Mouse (Mus musculus) liver, adult 2 months (tissue): ENCODE measurements around the gene Ect2l. TPM values are rescaled to one million over a fixed set of nuclear protein-coding genes. Genes with fewer than 3 reads are reported as not detected.

Experiments
- DNase-seq: peaks from one replicate; pipeline ENCODE4 v3.0.0-alpha.2; 2011; ENCODE audit warnings: low read depth, low spot score; ENCODE audit errors: extremely low read depth
- H3K27ac ChIP-seq: fragments of 200-500 bp; replicated peaks from 2 replicates; pipeline ENCODE4 v1.5.1; 2012; ENCODE audit warnings: low read depth, mild to moderate bottlenecking, control low read depth, inconsistent platforms, low read length; ENCODE audit not compliant: insufficient read depth
- H3K27me3 ChIP-seq: fragments of 200-500 bp; 2 replicates; pipeline ENCODE4 v1.6.1; 2012; ENCODE audit warnings: mild to moderate bottlenecking, moderate library complexity, low read length, inconsistent platforms; ENCODE audit not compliant: control insufficient read depth, insufficient read depth
- H3K36me3 ChIP-seq: fragments of 200-500 bp; 2 replicates; pipeline ENCODE4 v1.6.1; 2012; ENCODE audit warnings: low read length, inconsistent platforms; ENCODE audit not compliant: control insufficient read depth, insufficient read depth
- H3K4me1 ChIP-seq: fragments of 200-500 bp; 2 replicates; pipeline ENCODE4 v1.6.1; 2011; ENCODE audit warnings: low read length; ENCODE audit not compliant: control insufficient read depth, insufficient read depth
- H3K4me3 ChIP-seq: fragments of 200-500 bp; 2 replicates; pipeline ENCODE4 v1.5.1; 2011; ENCODE audit warnings: low read depth, mild to moderate bottlenecking, control low read depth, low read length, moderate library complexity; ENCODE audit not compliant: insufficient read depth
- H3K79me2 ChIP-seq: fragments of 200-500 bp; 2 replicates; pipeline ENCODE4 v1.6.1; 2012; ENCODE audit warnings: inconsistent platforms, mild to moderate bottlenecking, low read length, moderate library complexity; ENCODE audit not compliant: control insufficient read depth, insufficient read depth
- H3K9ac ChIP-seq: fragments of 200-500 bp; 2 replicates; pipeline ENCODE4 v1.6.1; 2012; ENCODE audit warnings: low read depth, mild to moderate bottlenecking, control low read depth, inconsistent platforms, low read length
- CTCF ChIP-seq: fragments of 200-500 bp; IDR thresholded peaks from 2 replicates; pipeline ENCODE4 v1.5.1; 2011; ENCODE audit warnings: low read depth, low read length, control low read depth
- POLR2A ChIP-seq: fragments of 200-500 bp; IDR thresholded peaks from 2 replicates; pipeline ENCODE4 v1.6.1; 2011; ENCODE audit warnings: low read length, control low read depth; ENCODE audit not compliant: insufficient read depth; ENCODE audit errors: extremely low read depth
- WGBS: fragments of 180-500 bp; shearing (Covaris S2); methylation state at CpG from one replicate; pipeline ENCODE4 v1.1.7; 2018; 5-methylcytosine and 5-hydroxymethylcytosine counted together
- polyA plus RNA-seq: library from polyadenylated mRNA; depleted of rRNA; stranded (reverse); fragments of >200 nt; gene quantifications from 2 replicates; pipeline ENCODE4 v1.2.3, GENCODE M21; 2012; rRNA removed
- total RNA-seq: library from RNA; depleted of rRNA; stranded (reverse); fragments of >200 nt; gene quantifications from 2 replicates; pipeline ENCODE4 v1.2.3, GENCODE M21; 2014; rRNA removed

Ect2l gene
- total and polyA plus RNA-seq, 2 experiments, result not detected

DNA sequence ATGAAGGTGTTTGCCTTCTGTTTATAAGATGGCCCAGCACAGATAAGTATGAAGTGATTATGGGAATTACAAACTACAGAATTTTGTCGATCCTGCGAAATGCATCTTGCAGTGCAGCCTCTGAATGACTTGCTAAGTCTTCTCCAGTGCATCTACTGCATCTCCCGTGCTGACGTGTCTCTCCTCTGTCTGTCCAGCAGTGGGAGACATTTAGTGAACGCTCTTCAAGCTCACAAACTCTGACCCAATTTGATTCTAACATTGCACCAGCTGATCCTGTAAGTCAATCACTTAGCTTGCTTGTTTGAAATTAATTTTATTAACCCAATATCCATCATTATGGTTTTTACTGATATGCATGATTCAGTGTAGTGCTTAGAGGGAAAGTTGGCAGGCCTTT lies 103.2 kb downstream of the Ect2l start:
- DNase-seq, result peak; percentile 48
- Histone ChIP-seq H3K79me2 (no peaks in the 10 kb centered on the region), H3K36me3 (peaks cover 19% of the 10 kb centered on the region), H3K4me3 (no peak overlapping the region), H3K9ac (no peak overlapping the region), H3K27me3 (no peaks in the 10 kb centered on the region), H3K4me1 (no peaks in the 10 kb centered on the region), H3K27ac (no peak overlapping the region)
- WGBS, result 64% methylated on average over 5 of the region's 5 CpGs
- TF ChIP-seq CTCF (peak; percentile 23; the same call in 1 of the 2 replicates), POLR2A (no peak)

DNA sequence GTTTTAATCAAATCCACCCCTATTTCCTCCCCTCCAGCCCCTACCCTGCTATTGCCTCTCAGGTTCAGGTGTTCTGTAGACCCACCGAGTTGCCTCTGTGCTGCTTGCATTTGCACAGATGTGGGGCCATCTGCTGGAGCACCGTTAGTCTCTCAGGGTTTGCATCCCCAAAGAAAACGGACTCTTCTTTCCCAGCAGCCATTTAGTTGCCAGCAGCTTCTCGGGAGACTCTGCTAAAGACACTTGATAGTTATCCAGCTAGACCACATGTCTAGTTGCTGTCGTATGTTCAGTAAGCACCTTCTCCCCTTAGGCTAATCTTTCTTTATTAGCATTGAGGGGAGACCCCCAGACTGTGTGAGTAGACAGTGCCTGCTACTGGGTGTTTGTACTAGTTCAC lies 108.5 kb downstream of the Ect2l start:
- no peak for DNase-seq
- WGBS, result 69% methylated on average over 5 of the region's 5 CpGs
- H3K27ac ChIP-seq, result no peak overlapping the region

DNA sequence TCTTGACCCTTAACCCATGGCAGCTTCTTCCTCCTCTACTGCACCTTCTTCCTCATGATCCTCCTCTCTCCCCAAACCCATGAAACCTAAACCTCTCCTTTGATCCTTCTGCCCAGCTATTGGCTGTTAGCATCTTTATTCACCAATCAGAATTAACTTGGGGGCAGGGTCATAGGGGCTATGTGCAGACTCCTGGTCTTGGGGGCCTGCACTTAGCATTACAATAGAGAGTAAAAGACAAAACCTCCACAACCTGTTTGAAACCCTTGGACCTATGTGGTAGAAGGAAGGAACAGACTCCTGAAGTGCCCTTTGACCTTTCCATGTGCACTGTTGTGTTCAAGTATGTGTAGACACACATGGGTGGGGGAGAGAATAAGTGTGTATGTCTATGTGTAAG lies 120.0 kb downstream of the Ect2l start:
- no peak overlapping the region for H3K4me3 ChIP-seq
- H3K27ac ChIP-seq, result no peak overlapping the region
- no peak overlapping the region for H3K9ac ChIP-seq
- no peaks in the 10 kb centered on the region for H3K27me3 ChIP-seq
- TF ChIP-seq POLR2A (no peak), CTCF (no peak)
- H3K4me1 ChIP-seq, result no peaks in the 10 kb centered on the region
- H3K79me2 ChIP-seq, result no peaks in the 10 kb centered on the region
- H3K36me3 ChIP-seq, result peaks cover 13% of the 10 kb centered on the region
- DNase-seq, result no peak

More for the DNA sequence above, 108.5 kb downstream of the Ect2l start:
- H3K4me1 ChIP-seq, result no peaks in the 10 kb centered on the region
- H3K79me2 ChIP-seq, result no peaks in the 10 kb centered on the region
- H3K36me3 ChIP-seq, result peaks cover 18% of the 10 kb centered on the region
- H3K4me3 ChIP-seq, result no peak overlapping the region
- H3K9ac ChIP-seq, result no peak overlapping the region
- TF ChIP-seq CTCF (peak; percentile 17; the same call in 1 of the 2 replicates), POLR2A (no peak)
- H3K27me3 ChIP-seq, result no peaks in the 10 kb centered on the region

DNA sequence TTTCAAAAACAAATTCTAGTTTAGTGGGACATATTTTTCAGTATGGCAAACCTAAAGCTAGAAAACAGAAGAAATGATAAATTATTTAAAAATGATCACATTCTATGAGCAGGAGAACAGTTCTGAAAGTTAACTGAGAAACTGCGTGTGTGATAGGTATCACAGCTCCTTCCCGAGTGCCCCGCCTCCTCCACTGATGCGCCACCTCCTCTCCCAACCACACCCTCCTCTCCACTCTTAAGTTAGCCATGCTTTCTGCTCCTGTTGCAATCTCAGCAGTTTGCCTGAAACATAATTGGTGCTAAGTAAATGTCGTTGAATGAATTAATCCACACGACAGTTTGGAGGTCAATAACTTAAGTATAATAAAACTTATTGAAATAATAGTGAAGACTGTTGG lies 127.9 kb downstream of the Ect2l start:
- no peak for TF ChIP-seq POLR2A
- TF ChIP-seq CTCF, result no peak
- no peaks in the 10 kb centered on the region for H3K36me3 ChIP-seq
- no peak overlapping the region for H3K9ac ChIP-seq
- H3K79me2 ChIP-seq, result peaks cover 6% of the 10 kb centered on the region; the same call in 1 of the 2 replicates
- DNase-seq, result no peak
- 93% methylated on average over 6 of the region's 6 CpGs for WGBS
- no peak overlapping the region for H3K27ac ChIP-seq
- H3K4me3 ChIP-seq, result no peak overlapping the region
- H3K27me3 ChIP-seq, result no peaks in the 10 kb centered on the region
- no peaks in the 10 kb centered on the region; the same call in 1 of the 2 replicates for H3K4me1 ChIP-seq

DNA sequence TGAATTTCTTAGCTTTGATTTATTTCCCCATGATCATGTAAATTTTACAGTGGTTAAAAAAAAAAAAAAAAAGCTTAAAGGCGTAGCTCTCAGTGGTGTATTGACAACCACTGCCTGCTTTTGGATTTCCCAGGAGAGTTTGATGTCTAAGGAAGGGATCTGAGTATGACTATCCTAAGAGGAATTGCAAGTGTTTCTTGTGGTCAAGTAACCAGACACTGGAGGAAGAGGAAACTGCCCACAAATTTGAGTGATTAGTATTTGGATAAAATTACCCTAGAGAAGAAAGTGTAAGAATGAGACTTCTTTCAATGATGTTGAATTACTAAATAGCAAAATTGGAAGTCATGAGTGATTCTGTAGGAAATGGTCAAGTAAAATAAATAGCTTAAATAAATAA lies 129.2 kb downstream of the Ect2l start:
- Histone ChIP-seq H3K79me2 (peaks cover 13% of the 10 kb centered on the region), H3K27me3 (no peaks in the 10 kb centered on the region), H3K9ac (no peak overlapping the region), H3K4me3 (no peak overlapping the region), H3K27ac (no peak overlapping the region), H3K4me1 (no peaks in the 10 kb centered on the region; the same call in 1 of the 2 replicates), H3K36me3 (no peaks in the 10 kb centered on the region)
- 100% methylated on average over 1 of the region's 1 CpGs for WGBS
- no peak for DNase-seq
- no peak for TF ChIP-seq POLR2A
- no peak for TF ChIP-seq CTCF

Other genes starting within 250 kb of the Ect2l start
- 13.2 and 14.3 TPM in 2 replicates for gene Abracl, start 187.6 kb downstream of the Ect2l start, total RNA-seq
- 5.8 and 6.3 TPM in 2 replicates for gene Abracl, start 187.6 kb downstream of the Ect2l start, polyA plus RNA-seq
- gene Reps1, start 155.0 kb downstream of the Ect2l start, total RNA-seq, result 12.2 and 12.4 TPM in 2 replicates
- gene Reps1, start 155.0 kb downstream of the Ect2l start, polyA plus RNA-seq, result 16.0 and 17.6 TPM in 2 replicates
- 19.7 and 20.9 TPM in 2 replicates for gene Ccdc28a, start 24.1 kb upstream of the Ect2l start, total RNA-seq
- gene Ccdc28a, start 24.1 kb upstream of the Ect2l start, polyA plus RNA-seq, result 20.5 and 21.7 TPM in 2 replicates
- 2.8 and 5.0 TPM in 2 replicates for gene Nhsl1, start 108.1 kb upstream of the Ect2l start, total RNA-seq
- gene Nhsl1, start 108.1 kb upstream of the Ect2l start, polyA plus RNA-seq, result 1.5 and 2.6 TPM in 2 replicates